Mouse (Mus musculus) left cerebral cortex, adult 2 months (tissue): Measurements from ENCODE around the gene Hoxb4. TPM values are rescaled to one million over a fixed set of nuclear protein-coding genes. Genes with fewer than 3 reads are reported as not detected.
A peak's percentile ranks its signal among the peaks of the same experiment; 100 is the strongest.

Source experiments
- DNase-seq, 2 experiments: peaks; one replicate each; pipeline ENCODE4 v3.0.0; 2021 to 2022; ENCODE audit warnings: low spot score in 2 of 2, mixed read lengths in 1 of 2; ENCODE audit errors: extremely low spot score in 1 of 2
- H3K27ac ChIP-seq: fragments of 200-600 bp; 2 replicates; pipeline ENCODE4 v1.8.1; 2022
- H3K4me3 ChIP-seq: fragments of 200-600 bp; 2 replicates; pipeline ENCODE4 v1.8.1; 2022
- CTCF ChIP-seq: fragments of 200-600 bp; IDR thresholded peaks from 2 replicates; pipeline ENCODE4 v1.8.1; 2022; ENCODE audit warnings: antibody characterized with exemption, mild to moderate bottlenecking, moderate library complexity
- intact Hi-C: fragments of 180-260 bp; cut with DNase I; formaldehyde crosslinking; loops from one replicate; pipeline ENCODE4 v1.15.1; 2025
- total RNA-seq, 2 experiments: library from RNA; stranded (reverse); gene quantifications; 2 replicates each; pipeline ENCODE4 v1.2.3; 2021

Hoxb4 gene
- total RNA-seq, 2 experiments from 2014 or later: not detected

- TF ChIP-seq CTCF: no peak
- Histone ChIP-seq H3K27ac (no peak overlapping the region), H3K4me3 (no peak overlapping the region)
- DNase-seq: no peak
- intact Hi-C loops: loop anchor here (2.0 to 5.0 kb wide), 5 partner anchors 258 to 498 kb away; partner anchors contain the start of gene Snx11
Observed at GRCm38 (mm10) chr11:96279421-96280233, 38.4 kb upstream of the Hoxb4 start.

GRCm38 (mm10) chr11:96280399-96281378 is 37.4 kb upstream of the Hoxb4 start:
- no peak overlapping the region for H3K27ac ChIP-seq

GRCm38 (mm10) chr11:96281396-96281795 is 36.7 kb upstream of the Hoxb4 start:
- H3K4me3 ChIP-seq: no peak overlapping the region
- H3K27ac ChIP-seq: no peak overlapping the region
- intact Hi-C loops: no loop called here
- DNase-seq: no peak
- TF ChIP-seq CTCF: no peak

More at GRCm38 (mm10) chr11:96280399-96281378, 37.4 kb upstream of the Hoxb4 start:
- DNase-seq: no peak
- intact Hi-C loops: no loop called here
- TF ChIP-seq CTCF: no peak
- no peak overlapping the region for H3K4me3 ChIP-seq

GRCm38 (mm10) chr11:96281855-96282570 is 36.1 kb upstream of the Hoxb4 start, which contains the start of gene Hoxb8:
TSS of gene Hoxb8 (plus strand) at chr11:96281905.
- TF ChIP-seq CTCF: no peak
- Histone ChIP-seq H3K4me3 (no peak within 1 kb of the TSS), H3K27ac (no peak within 1 kb of the TSS)
- intact Hi-C loops: no loop called here
- no peak for DNase-seq

- TF ChIP-seq CTCF: no peak
- DNase-seq: no peak
- no peak overlapping the region for H3K27ac ChIP-seq
- intact Hi-C loops: no loop called here
- H3K4me3 ChIP-seq: no peak overlapping the region
Observed at GRCm38 (mm10) chr11:96282795-96283430, 35.2 kb upstream of the Hoxb4 start.

GRCm38 (mm10) chr11:96284041-96284749 is 33.9 kb upstream of the Hoxb4 start:
- TF ChIP-seq CTCF: peak; percentile 9
- DNase-seq: no peak
- Histone ChIP-seq H3K4me3 (no peak overlapping the region), H3K27ac (no peak overlapping the region)
- intact Hi-C loops: no loop called here

GRCm38 (mm10) chr11:96284774-96285734 is 33.0 kb upstream of the Hoxb4 start:
- no peak for TF ChIP-seq CTCF
- intact Hi-C loops: no loop called here
- Histone ChIP-seq H3K4me3 (no peak overlapping the region), H3K27ac (no peak overlapping the region)
- no peak for DNase-seq

GRCm38 (mm10) chr11:96285771-96286738 is 32.0 kb upstream of the Hoxb4 start, which contains the start of gene Hoxb7:
TSS of gene Hoxb7 (plus strand) at chr11:96286623.
- DNase-seq: no peak
- intact Hi-C loops: no loop called here
- TF ChIP-seq CTCF: no peak
- Histone ChIP-seq H3K27ac (no peak within 1 kb of the TSS), H3K4me3 (no peak within 1 kb of the TSS)
